Mouse (Mus musculus) retina, adult 2 months (tissue): ENCODE results near the gene Stub1.
"Not testable (repeated sequence)": the region's sequence is repeated elsewhere in the genome, so short reads cannot be mapped to it uniquely, and the experiment has no call there.

Source experiments
- DNase-seq: peaks from one replicate; pipeline ENCODE4 v3.0.0-alpha.2; 2012; ENCODE audit warnings: low read depth, low spot score

The Stub1 gene

GRCm38 (mm10) chr17:25833291-25833663, at the start of gene Stub1:
Stub1 (minus strand) TSS chr17:25833404.
- DNase-seq: no peak

DNA sequence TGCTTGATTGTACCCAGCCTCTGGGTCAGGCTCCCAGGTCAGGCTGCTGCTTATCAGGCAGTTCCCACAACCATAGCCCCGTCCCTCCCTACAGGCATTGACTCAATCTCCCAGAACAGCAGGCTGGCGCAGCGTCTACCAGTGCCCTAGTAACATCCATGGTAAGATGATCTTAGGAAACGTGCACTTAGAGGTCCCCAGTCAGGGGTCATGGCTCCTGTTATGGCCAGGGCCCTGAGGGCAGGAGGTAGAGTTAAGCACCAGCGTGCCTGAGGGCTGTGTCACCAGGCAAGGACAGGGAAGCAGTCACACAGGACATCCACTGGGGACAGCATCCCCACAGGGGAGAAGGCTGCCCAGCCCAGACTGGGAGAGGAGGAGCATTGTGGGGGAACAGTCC, 49.1 kb upstream of the Stub1 start:
- DNase-seq: no peak

GRCm38 (mm10) chr17:25881691-25882090, 48.5 kb upstream of the Stub1 start:
- DNase-seq: no peak

- no peak for DNase-seq
Observed at GRCm38 (mm10) chr17:25880913-25881641, 47.9 kb upstream of the Stub1 start.

GRCm38 (mm10) chr17:25880196-25880910, 47.1 kb upstream of the Stub1 start, which contains the start of gene Wfikkn1:
Wfikkn1 (minus strand) TSS chr17:25880858.
- DNase-seq: no peak

DNA sequence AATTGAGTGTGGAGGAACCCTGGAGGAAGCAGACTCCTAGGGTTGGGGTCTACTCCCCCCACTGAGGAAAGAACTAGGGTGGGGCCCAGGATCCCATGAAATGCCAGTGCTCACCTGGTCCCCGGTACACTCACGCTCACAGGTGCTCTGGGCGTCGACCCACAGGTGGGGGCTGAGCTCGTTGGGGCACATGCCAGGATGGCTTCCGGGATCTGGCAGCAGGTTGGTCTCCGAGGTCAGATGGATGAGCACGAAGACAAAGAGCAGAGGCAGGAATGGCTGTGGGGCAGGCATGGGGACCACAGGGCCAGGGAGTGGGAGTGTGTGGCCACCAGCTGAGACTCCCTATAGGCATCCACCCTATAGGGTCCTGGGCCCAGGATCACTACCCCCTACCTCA, 46.5 kb upstream of the Stub1 start:
- DNase-seq: no peak

DNA sequence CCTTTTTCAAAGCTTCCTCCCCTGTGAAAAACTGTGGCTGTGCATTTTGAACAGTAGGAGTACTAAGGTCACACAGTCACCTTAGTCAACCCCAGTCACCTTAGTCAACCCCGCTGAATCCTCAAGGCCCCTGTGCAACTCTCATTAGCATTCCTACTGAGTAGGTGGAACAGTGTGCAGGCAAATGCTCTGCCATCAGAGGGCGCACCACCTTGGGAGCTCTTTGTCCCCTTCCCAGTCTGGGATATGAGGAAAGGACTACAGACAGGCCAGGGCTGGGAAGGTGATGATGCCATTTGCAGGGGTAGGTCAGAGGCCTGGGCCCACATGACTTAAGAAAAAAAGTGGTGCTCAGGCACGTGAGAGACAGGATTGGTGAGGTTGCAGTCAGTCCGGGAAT, 46.1 kb upstream of the Stub1 start:
- DNase-seq: no peak

- no peak for DNase-seq
Observed at GRCm38 (mm10) chr17:25878611-25879180, 45.5 kb upstream of the Stub1 start.

DNA sequence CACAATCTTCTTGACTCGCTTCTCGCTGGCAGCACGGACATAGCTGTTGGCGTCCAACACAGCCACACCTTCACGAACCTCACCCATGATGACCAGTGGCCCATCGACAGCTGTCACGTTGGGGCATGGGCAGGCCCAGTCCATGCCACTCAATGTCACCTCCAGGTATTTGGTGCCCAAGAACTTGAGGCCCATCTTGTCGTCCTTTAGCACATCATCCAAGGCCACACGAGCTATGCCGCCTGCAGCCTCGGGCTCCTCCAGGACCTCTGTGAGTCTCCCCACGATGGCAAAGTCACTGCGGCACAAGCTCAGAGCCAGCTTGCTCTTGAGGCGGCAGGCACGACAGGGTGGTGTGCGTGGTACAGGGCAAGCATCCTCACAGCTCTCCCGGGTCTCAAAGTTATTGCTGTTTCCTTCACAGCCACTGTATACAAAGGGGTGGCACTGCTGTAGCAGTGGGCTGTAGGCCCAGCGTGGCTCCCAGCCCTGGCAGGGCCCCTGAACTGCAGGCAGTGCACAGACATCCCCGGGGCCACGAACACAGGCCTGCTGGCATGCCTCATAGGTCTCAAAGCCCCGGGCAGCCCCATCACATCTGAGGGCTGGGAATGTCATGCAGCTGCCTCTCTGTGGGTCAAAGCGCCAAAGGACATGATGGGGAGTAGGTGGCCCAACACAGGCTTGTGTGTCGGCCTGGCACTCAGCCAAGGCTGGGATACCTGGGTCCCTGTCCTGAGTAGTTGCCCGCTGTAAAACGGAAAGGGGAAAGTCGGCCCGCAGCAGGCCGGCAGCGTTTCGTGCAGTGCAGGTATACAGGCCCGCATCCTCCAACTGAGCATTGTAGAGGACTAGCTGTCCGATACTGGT, 44.8 kb upstream of the Stub1 start:
- DNase-seq: no peak

GRCm38 (mm10) chr17:25877025-25877424, 43.8 kb upstream of the Stub1 start:
- DNase-seq: no peak

DNA sequence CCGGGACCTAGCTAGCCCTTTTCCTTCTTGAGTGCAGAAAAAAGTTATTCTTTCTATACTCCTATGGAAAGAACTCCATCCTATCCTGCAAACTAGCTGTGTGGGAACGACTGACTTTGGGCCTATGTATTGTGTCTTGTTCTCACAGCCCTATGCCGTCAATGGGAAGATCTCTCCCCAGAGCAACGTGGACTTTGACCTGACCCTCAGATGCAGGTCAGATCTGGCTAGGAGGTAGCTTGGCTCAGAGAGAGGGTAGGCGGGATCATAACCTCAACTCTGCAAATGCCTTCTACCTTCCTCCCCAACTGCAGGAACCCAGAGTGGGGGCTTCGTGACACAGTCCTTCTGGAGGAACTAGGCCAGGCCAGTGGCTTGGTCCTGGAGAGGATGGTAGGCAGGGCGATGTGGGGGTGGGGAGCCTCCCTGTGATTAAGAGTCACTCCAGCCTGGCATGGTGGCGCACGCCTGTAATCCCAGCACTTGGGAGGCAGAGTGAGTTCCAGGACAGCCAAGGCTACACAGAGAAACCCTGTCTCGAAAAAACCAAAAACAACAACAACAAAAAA, 43.2 kb upstream of the Stub1 start:
- DNase-seq: no peak

DNA sequence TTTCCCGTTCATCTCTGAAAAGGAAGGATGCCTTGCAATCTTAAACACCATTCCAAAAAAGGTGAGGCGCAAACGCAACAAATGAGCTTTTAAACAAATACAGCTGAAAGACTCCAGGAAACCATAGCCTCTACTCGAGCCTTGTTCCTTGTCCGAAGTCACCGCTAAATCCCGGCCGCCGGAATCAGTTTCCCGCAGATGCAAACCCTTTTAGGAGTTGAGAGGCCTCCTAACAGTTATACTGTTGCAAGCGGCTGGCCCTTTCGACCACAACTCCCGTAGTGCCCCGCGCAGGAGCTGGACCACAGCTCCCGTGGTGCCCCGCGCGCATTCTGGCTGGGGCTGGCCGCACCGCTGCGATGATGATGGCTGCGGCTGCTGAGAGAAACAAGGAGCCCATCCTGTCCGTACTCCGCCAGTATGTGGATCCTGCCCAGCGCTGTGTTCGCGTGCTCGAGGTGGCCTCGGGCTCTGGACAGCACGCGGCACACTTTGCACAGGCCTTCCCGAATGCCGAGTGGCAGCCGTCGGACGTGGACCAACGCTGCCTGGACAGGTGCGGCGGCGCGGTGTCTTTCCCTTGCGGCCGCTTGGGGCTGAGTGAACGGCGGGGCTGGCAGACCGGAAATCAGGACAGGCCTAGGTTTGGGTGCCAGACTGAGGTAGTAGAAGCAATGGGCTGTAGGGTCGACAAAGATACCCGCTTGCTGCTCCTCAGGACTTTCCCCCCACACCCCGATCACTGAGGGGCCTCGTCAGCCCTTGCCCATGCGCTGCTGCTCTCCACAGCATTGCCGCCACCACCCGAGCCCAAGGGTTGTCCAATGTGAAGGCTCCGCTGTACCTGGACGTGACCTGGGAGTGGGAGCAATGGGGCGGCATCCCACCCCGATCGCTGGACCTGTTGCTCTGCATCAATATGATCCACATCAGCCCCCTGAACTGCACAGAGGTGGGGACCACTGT, 42.2 kb upstream of the Stub1 start:
- peak; percentile 69 for DNase-seq

GRCm38 (mm10) chr17:25874721-25875170, 41.5 kb upstream of the Stub1 start, which contains the start of gene Mettl26:
Mettl26 (plus strand) TSS chr17:25875074.
- peak; percentile 79 for DNase-seq

- DNase-seq: no peak
Observed at GRCm38 (mm10) chr17:25874148-25874720, 41.0 kb upstream of the Stub1 start.

DNA sequence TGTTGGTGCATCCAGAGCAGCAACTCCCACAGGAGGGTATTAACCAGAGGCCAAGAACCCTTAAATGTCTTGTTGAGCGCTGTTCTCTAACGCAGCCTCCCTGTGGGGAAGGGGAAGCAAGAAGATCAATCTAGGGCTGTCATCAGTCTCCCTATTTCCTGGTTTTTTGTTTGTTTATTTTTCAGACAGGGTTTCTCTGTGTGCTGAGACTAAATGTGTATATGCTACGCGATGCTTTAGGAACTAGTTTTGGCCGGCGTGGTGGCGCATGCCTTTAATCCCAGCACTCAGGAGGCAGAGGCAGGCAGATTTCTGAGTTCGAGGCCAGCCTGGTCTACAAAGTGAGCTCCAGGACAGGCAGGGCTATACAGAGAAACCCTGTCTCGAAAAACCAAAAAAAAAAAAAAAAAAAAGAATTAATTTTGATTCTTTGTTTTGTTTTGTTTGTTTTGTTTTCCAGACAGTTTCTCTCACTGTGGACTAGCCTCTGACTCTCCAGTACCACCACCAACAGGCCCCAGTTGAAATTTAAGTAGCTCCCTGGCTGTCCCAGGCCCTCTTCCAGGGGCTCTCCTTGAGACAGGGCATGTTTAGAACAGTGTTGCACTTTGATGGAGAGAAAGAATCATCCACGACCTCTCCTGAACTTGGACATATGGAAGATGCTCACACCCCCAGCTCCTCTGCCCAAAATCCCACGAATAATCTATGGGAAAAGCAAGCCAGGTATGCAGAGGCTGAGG, 40.4 kb upstream of the Stub1 start:
- DNase-seq: no peak

GRCm38 (mm10) chr17:25872676-25873075, 39.5 kb upstream of the Stub1 start:
- no peak for DNase-seq

GRCm38 (mm10) chr17:25871566-25871965, 38.4 kb upstream of the Stub1 start:
- not testable (repeated sequence) for DNase-seq

GRCm38 (mm10) chr17:25869954-25870353, 36.8 kb upstream of the Stub1 start:
- no peak for DNase-seq

DNA sequence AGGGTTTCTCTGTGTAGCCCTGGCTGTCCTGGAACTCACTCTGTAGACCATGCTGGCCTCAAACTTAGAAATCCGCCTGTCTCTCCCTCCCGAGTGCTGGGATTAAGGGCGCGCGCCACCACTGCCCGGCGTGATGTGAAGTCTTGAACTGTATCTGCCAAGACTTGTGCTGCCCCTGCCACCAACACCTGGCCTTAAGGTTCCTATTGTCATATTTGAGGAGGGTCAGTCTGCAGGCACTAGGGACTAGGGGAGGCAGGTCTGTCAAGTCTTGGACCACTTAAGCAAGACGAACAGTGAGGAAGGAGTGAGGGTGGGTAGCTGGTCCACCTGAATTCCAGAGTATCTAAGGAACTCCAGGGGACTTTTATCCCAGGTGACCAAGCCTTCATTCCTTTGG, 36.3 kb upstream of the Stub1 start:
- DNase-seq: no peak
